Mouse (Mus musculus) kidney, adult 9 months (tissue): ENCODE measurements around the gene Zfp651.

Experiments
- DNase-seq: peaks from one replicate; pipeline ENCODE4 v3.0.0; 2022

The Zfp651 gene

DNA sequence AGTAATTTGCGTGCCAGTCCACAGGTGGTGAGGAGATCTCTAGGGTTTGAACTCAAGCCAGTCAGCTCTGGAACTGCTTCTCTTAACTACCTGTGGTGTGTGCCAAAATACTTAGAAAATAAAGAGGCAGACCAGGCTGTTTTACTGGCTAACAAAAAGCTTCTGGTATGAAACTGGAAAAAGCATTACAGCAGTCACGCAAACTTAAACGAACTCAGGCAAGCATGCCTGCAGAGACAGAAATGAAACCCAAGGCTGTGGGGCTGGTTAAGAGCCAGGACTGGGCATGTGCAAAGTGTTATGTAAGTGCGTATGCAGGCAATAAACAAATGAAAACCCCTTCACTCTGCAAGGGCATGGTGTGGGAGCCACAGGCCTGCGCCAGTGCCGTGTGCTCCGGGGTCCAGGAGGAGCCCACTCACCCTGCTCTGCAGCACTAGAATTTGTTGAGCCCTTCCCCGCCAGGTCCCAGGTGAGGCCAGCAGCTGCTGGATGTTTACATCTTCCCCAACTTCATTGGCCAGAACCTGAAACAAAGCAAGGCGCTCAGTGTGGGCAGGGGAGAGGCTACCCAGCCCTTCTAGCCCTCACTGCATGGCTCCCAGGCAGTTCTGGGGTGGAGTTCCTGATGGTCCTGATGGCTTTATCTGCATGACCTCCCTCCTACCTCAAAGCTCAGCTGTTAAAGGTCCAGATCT lies 60.1 kb downstream of the Zfp651 start:
- peak; percentile 66 for DNase-seq

DNA sequence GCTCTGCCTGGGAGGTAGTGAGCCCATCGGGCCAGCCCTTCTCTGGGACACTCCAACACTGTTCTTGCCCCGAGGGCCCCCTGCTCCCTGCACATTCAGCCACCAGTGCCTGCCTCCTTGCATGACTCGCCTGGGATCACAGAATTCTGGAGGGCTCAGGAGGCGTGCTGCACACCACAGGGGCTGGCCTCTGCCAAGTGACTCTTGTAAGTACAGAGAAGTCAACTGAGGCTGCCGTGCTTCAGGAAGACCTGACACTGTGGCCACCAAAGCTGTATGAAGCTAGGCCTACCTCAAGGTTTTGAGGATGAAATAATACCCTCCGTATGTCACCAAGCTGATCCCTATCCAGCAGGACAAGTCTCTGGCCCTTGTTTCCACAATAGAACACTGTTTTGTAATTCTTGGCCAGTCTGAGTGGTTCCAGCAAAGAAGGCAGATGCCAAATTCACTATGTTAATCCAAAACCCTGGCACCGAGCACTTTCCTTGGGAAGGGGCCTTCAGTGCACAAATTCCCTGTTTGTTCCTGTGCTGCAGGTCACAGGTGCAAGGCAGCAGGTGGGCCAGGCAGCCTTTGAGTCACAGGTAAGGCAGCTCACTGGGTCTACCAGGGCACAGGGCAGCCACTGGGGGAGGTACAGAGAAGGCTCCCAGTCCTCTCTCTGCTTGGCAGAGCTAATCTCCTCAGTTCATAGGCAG lies 60.8 kb downstream of the Zfp651 start:
- peak; percentile 43 for DNase-seq

DNA sequence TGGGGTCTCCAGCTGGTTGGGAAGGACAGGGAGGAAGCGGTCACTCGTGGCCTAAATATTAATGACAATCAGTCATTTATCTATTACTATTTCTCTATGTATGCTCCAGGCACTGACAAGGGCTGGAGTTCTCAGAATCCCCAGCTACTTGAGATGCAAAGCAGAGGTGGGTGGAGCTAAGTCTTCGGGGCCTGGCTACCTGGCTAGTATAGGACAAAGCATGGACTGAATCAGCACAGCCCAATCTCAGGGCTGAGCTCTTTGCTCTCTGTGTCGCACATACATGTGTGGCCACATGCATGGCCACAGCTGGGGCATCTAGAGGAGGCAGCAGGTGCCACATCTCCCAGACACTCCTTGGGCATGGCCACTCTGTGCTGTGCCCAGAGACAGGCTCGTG lies 61.6 kb downstream of the Zfp651 start:
- no peak for DNase-seq
